Comparison of ENCODE assay signal across 16 mouse cellular contexts in genomic region chr11:14769448-14770357, GRCm38 (mm10).
DNase-seq lines count a peak whose midpoint lies in the region; ATAC-seq lines count a peak whose summit lies in the region.
"Had no signal": no experiment of that assay in that cellular context is flagged by ENCODE, and none has a peak within 500 bp of the region (broad histone marks: within the 10 kb centered on the region; RNA-seq: fewer than 3 reads in every experiment).

No protein-coding gene starts in this region.

- WGBS in embryonic facial prominence, embryonic 13.5 days, result 36% methylated on average over 9 of the region's 9 CpGs
- WGBS in embryonic facial prominence, embryonic 10.5 days, result 39% methylated on average over 9 of the region's 9 CpGs
- WGBS in heart, embryonic 13.5 days, result 31% methylated on average over 9 of the region's 9 CpGs
- WGBS in heart, embryonic 10.5 days, result 37% methylated on average over 9 of the region's 9 CpGs
- WGBS in midbrain, embryonic 11.5 days, result 46% methylated on average over 9 of the region's 9 CpGs
- WGBS in midbrain, embryonic 10.5 days, result 43% methylated on average over 9 of the region's 9 CpGs
- WGBS in midbrain, embryonic 15.5 days, result 34% methylated on average over 9 of the region's 9 CpGs

- H3K4me3 ChIP-seq in embryonic facial prominence, embryonic 13.5 days, result no peak overlapping the region
- H3K4me3 ChIP-seq in embryonic facial prominence, embryonic 10.5 days, result no peak overlapping the region
- no peak overlapping the region for H3K4me3 ChIP-seq in heart, embryonic 13.5 days
- H3K4me3 ChIP-seq in heart, embryonic 10.5 days, result no peak overlapping the region
- no peak overlapping the region for H3K4me3 ChIP-seq in midbrain, embryonic 11.5 days (ENCODE audit: low read depth, low read length)
- H3K4me3 ChIP-seq in midbrain, embryonic 10.5 days, result no peak overlapping the region
- no peak overlapping the region for H3K4me3 ChIP-seq in midbrain, embryonic 15.5 days
- H3K4me3 ChIP-seq: heart, embryonic 15.5 days; kidney, embryonic 15.5 days; limb, embryonic 12.5 days; midbrain, embryonic 12.5 days had no signal

- H3K27ac ChIP-seq in embryonic facial prominence, embryonic 13.5 days, result no peak overlapping the region
- no peak overlapping the region for H3K27ac ChIP-seq in embryonic facial prominence, embryonic 10.5 days (replicated peaks)
- no peak overlapping the region for H3K27ac ChIP-seq in heart, embryonic 13.5 days (replicated peaks)
- no peak overlapping the region for H3K27ac ChIP-seq in heart, embryonic 10.5 days
- H3K27ac ChIP-seq in midbrain, embryonic 11.5 days (ENCODE audit: low read depth, low read length), result no peak overlapping the region
- no peak overlapping the region for H3K27ac ChIP-seq in midbrain, embryonic 10.5 days (replicated peaks)
- no peak overlapping the region for H3K27ac ChIP-seq in midbrain, embryonic 15.5 days
- H3K27ac ChIP-seq: heart, embryonic 15.5 days; kidney, embryonic 15.5 days; limb, embryonic 12.5 days; midbrain, embryonic 12.5 days had no signal

- H3K4me2 ChIP-seq in embryonic facial prominence, embryonic 13.5 days, result peak overlapping the region; percentile 22; the same call in 1 of the 2 replicates
- H3K4me2 ChIP-seq in heart, embryonic 13.5 days, result peak overlapping the region; percentile 22
- no peak overlapping the region for H3K4me2 ChIP-seq in midbrain, embryonic 11.5 days
- H3K4me2 ChIP-seq in midbrain, embryonic 15.5 days, result peak overlapping the region; percentile 16; the same call in 1 of the 2 replicates
- H3K4me2 ChIP-seq: heart, embryonic 15.5 days; kidney, embryonic 15.5 days; limb, embryonic 12.5 days; midbrain, embryonic 12.5 days had no signal

- 0 out of 2 replicates have a peak, but pooled peaks cover 6% of the 10 kb centered on the region for H3K4me1 ChIP-seq in embryonic facial prominence, embryonic 13.5 days
- no peaks in the 10 kb centered on the region for H3K4me1 ChIP-seq in embryonic facial prominence, embryonic 10.5 days
- no peaks in the 10 kb centered on the region for H3K4me1 ChIP-seq in heart, embryonic 13.5 days
- no peaks in the 10 kb centered on the region for H3K4me1 ChIP-seq in heart, embryonic 10.5 days
- H3K4me1 ChIP-seq in midbrain, embryonic 11.5 days (ENCODE audit: control insufficient read depth, insufficient read depth, low read length), result no peaks in the 10 kb centered on the region
- no peaks in the 10 kb centered on the region for H3K4me1 ChIP-seq in midbrain, embryonic 10.5 days
- H3K4me1 ChIP-seq in midbrain, embryonic 15.5 days, result no peaks in the 10 kb centered on the region
- H3K4me1 ChIP-seq: heart, embryonic 15.5 days; kidney, embryonic 15.5 days; limb, embryonic 12.5 days; midbrain, embryonic 12.5 days had no signal

- ATAC-seq in embryonic facial prominence, embryonic 13.5 days (ENCODE audit: insufficient number of reproducible peaks, insufficient read depth, low FRiP score, low TSS enrichment, low read depth), result no peak
- ATAC-seq in heart, embryonic 13.5 days (ENCODE audit: extremely low read depth, insufficient number of reproducible peaks, low FRiP score, low TSS enrichment), result no peak
- ATAC-seq in midbrain, embryonic 11.5 days (ENCODE audit: low FRiP score), result no peak
- peak; percentile 62; the same call in 1 of the 2 replicates for ATAC-seq in midbrain, embryonic 15.5 days (replicated peaks)
- ATAC-seq: inflammation-experienced regulatory T-cells, adult 6 months had no signal

- no peak for DNase-seq in embryonic facial prominence, embryonic 10.5 days (ENCODE audit: low spot score)
- DNase-seq in heart, embryonic 10.5 days (ENCODE audit: low spot score), result no peak
- peak; percentile 82 for DNase-seq in midbrain, embryonic 11.5 days (ENCODE audit: low spot score, missing footprints)
- no peak for DNase-seq in midbrain, embryonic 10.5 days (ENCODE audit: low spot score)
- DNase-seq in kidney, adult 8-10 months, result no peak
- DNase-seq: adrenal gland, adult 8-10 months; right cerebral cortex, adult 18-20 months had no signal

- no peaks in the 10 kb centered on the region for H3K27me3 ChIP-seq in embryonic facial prominence, embryonic 13.5 days
- no peaks in the 10 kb centered on the region for H3K27me3 ChIP-seq in embryonic facial prominence, embryonic 10.5 days (replicated peaks; ENCODE audit: low read depth, poor library complexity, severe bottlenecking)
- H3K27me3 ChIP-seq in heart, embryonic 13.5 days (replicated peaks), result no peaks in the 10 kb centered on the region
- H3K27me3 ChIP-seq in heart, embryonic 10.5 days (ENCODE audit: insufficient read depth, poor library complexity, severe bottlenecking), result no peaks in the 10 kb centered on the region
- no peaks in the 10 kb centered on the region for H3K27me3 ChIP-seq in midbrain, embryonic 11.5 days (ENCODE audit: control insufficient read depth, insufficient read depth, low read length)
- H3K27me3 ChIP-seq in midbrain, embryonic 10.5 days (ENCODE audit: low read depth, poor library complexity, severe bottlenecking), result no peaks in the 10 kb centered on the region
- H3K27me3 ChIP-seq in midbrain, embryonic 15.5 days (replicated peaks), result no peaks in the 10 kb centered on the region
- H3K27me3 ChIP-seq: heart, embryonic 15.5 days; kidney, embryonic 15.5 days; limb, embryonic 12.5 days; midbrain, embryonic 12.5 days had no signal

- no peaks in the 10 kb centered on the region for H3K9me3 ChIP-seq in embryonic facial prominence, embryonic 13.5 days
- no peaks in the 10 kb centered on the region for H3K9me3 ChIP-seq in embryonic facial prominence, embryonic 10.5 days
- H3K9me3 ChIP-seq in heart, embryonic 13.5 days, result no peaks in the 10 kb centered on the region; the same call in 1 of the 2 replicates
- no peaks in the 10 kb centered on the region for H3K9me3 ChIP-seq in heart, embryonic 10.5 days
- H3K9me3 ChIP-seq in midbrain, embryonic 11.5 days (ENCODE audit: control insufficient read depth, low read length), result no peaks in the 10 kb centered on the region
- H3K9me3 ChIP-seq in midbrain, embryonic 10.5 days (replicated peaks), result no peaks in the 10 kb centered on the region
- H3K9me3 ChIP-seq in midbrain, embryonic 15.5 days, result no peaks in the 10 kb centered on the region
- H3K9me3 ChIP-seq: G1E; heart, embryonic 15.5 days; kidney, embryonic 15.5 days; limb, embryonic 12.5 days; midbrain, embryonic 12.5 days had no signal

- no peak overlapping the region for H3K9ac ChIP-seq in embryonic facial prominence, embryonic 13.5 days
- H3K9ac ChIP-seq in heart, embryonic 13.5 days, result no peak overlapping the region
- H3K9ac ChIP-seq in midbrain, embryonic 11.5 days (ENCODE audit: low read length), result no peak overlapping the region
- no peak overlapping the region for H3K9ac ChIP-seq in midbrain, embryonic 15.5 days
- H3K9ac ChIP-seq: heart, embryonic 15.5 days; kidney, embryonic 15.5 days; limb, embryonic 12.5 days; midbrain, embryonic 12.5 days had no signal

- H3K36me3 ChIP-seq in embryonic facial prominence, embryonic 13.5 days, result no peaks in the 10 kb centered on the region
- H3K36me3 ChIP-seq in embryonic facial prominence, embryonic 10.5 days (replicated peaks), result no peaks in the 10 kb centered on the region
- no peaks in the 10 kb centered on the region for H3K36me3 ChIP-seq in heart, embryonic 13.5 days
- no peaks in the 10 kb centered on the region for H3K36me3 ChIP-seq in heart, embryonic 10.5 days
- H3K36me3 ChIP-seq in midbrain, embryonic 11.5 days (ENCODE audit: control insufficient read depth, insufficient read depth, low read length), result no peaks in the 10 kb centered on the region
- no peaks in the 10 kb centered on the region for H3K36me3 ChIP-seq in midbrain, embryonic 10.5 days
- no peaks in the 10 kb centered on the region for H3K36me3 ChIP-seq in midbrain, embryonic 15.5 days (replicated peaks)
- H3K36me3 ChIP-seq: G1E; heart, embryonic 15.5 days; kidney, embryonic 15.5 days; limb, embryonic 12.5 days; midbrain, embryonic 12.5 days had no signal
